Comparison of ENCODE assay signal across 16 mouse cellular contexts in the genomic region with DNA sequence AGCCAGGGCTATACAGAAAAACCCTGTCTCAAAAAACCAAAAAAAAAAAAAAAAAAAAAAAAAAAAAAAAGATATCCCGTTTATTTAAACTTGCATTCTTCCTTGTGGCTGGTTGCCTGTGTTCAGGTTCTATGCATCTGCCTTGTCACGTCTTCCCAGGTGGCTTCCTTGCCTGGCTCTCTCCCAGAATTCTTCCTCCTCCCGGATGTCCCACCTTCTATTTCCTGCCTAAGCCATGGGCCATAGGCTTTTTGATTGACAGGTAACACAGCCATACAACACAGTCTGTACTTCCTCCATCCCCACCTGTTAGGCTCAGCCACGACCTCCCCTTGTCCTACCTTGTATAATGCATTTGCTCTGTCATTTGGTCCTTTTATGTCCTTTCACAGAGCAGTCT. TPM values are rescaled to one million over a fixed set of nuclear protein-coding genes. Genes with fewer than 3 reads are reported as not detected.
DNase-seq lines count a peak whose midpoint lies in the region; ATAC-seq and TF ChIP-seq lines count a peak whose summit lies in the region.
"Had no signal": no experiment of that assay in that cellular context is flagged by ENCODE, and none has a peak within 500 bp of the region (broad histone marks: within the 10 kb centered on the region; RNA-seq: fewer than 3 reads in every experiment).

Hvcn1 (plus strand) TSS at position 330 of the 400 bp plus-strand sequence.

- 92% methylated on average over 4 of the region's 4 CpGs for WGBS in midbrain, embryonic 10.5 days
- WGBS in midbrain, embryonic 16.5 days, result 89% methylated on average over 4 of the region's 4 CpGs
- WGBS in embryonic facial prominence, embryonic 11.5 days, result 76% methylated on average over 3 of the region's 4 CpGs

- H3K9me3 ChIP-seq in midbrain, embryonic 10.5 days (replicated peaks), result peaks cover 1% of the 10 kb centered on the region; the same call in 1 of the 2 replicates
- H3K9me3 ChIP-seq in midbrain, embryonic 16.5 days (replicated peaks; ENCODE audit: control insufficient read depth, low read length, poor library complexity, severe bottlenecking), result no peaks in the 10 kb centered on the region
- no peaks in the 10 kb centered on the region for H3K9me3 ChIP-seq in ES-E14 (ENCODE audit: control insufficient read depth, insufficient read depth, low read depth, low read length)
- no peaks in the 10 kb centered on the region for H3K9me3 ChIP-seq in embryonic facial prominence, embryonic 11.5 days (replicated peaks; ENCODE audit: control insufficient read depth, low read length)
- H3K9me3 ChIP-seq: liver, embryonic 15.5 days; neural tube, embryonic 12.5 days had no signal

- no peak within 1 kb of the TSS for H3K9ac ChIP-seq in midbrain, embryonic 16.5 days (ENCODE audit: low read depth, low read length)
- peak within 1 kb of the TSS; percentile 77 for H3K9ac ChIP-seq in ES-E14 (ENCODE audit: insufficient read depth, low read depth, low read length, poor library complexity, severe bottlenecking)
- H3K9ac ChIP-seq in embryonic facial prominence, embryonic 11.5 days (replicated peaks; ENCODE audit: low read length), result no peak within 1 kb of the TSS
- H3K9ac ChIP-seq: forebrain, embryonic 12.5 days; liver, embryonic 15.5 days; neural tube, embryonic 12.5 days had no signal

- H3K4me1 ChIP-seq in midbrain, embryonic 10.5 days, result peaks cover 27% of the 10 kb centered on the region
- H3K4me1 ChIP-seq in midbrain, embryonic 16.5 days (ENCODE audit: control insufficient read depth, insufficient read depth, low read length), result peaks cover 6% of the 10 kb centered on the region
- H3K4me1 ChIP-seq in ES-E14 (ENCODE audit: control insufficient read depth in 2 of 2, insufficient read depth in 2 of 2, low read length in 2 of 2, poor library complexity in 1 of 2), result peaks cover 9 to 18% of the 10 kb centered on the region in 2 experiments; a peak in 3 of 4 replicates
- peaks cover 3% of the 10 kb centered on the region; the same call in 1 of the 2 replicates for H3K4me1 ChIP-seq in embryonic facial prominence, embryonic 11.5 days (ENCODE audit: control insufficient read depth, insufficient read depth, low read length)

- no peak for ATAC-seq in midbrain, embryonic 16.5 days
- no peak for ATAC-seq in embryonic facial prominence, embryonic 11.5 days (replicated peaks; ENCODE audit: insufficient number of reproducible peaks, low FRiP score, low TSS enrichment, low read depth)
- no peak for ATAC-seq in monocyte, adult 5-6 weeks (replicated peaks; ENCODE audit: insufficient number of reproducible peaks, low FRiP score, low TSS enrichment, poor library complexity, severe bottlenecking)

- H3K4me2 ChIP-seq in midbrain, embryonic 16.5 days (ENCODE audit: low read length), result no peak within 1 kb of the TSS
- no peak within 1 kb of the TSS for H3K4me2 ChIP-seq in embryonic facial prominence, embryonic 11.5 days (ENCODE audit: low read depth, low read length)
- H3K4me2 ChIP-seq: forebrain, embryonic 12.5 days; liver, embryonic 15.5 days; neural tube, embryonic 12.5 days had no signal

- in situ Hi-C loops in ES-E14 (cut with MboI; ENCODE audit: low sequenced_read_pairs in 2 of 2, unreplicated experiment in 2 of 2), result no loop called here

- intact Hi-C loops in heart, postnatal 14 days (cut with DNase I), result no loop called here

- no peaks in the 10 kb centered on the region for H3K27me3 ChIP-seq in midbrain, embryonic 10.5 days (ENCODE audit: low read depth, poor library complexity, severe bottlenecking)
- H3K27me3 ChIP-seq in midbrain, embryonic 16.5 days (ENCODE audit: control insufficient read depth, insufficient read depth, low read depth, low read length), result no peaks in the 10 kb centered on the region
- H3K27me3 ChIP-seq in embryonic facial prominence, embryonic 11.5 days (ENCODE audit: control insufficient read depth, insufficient read depth, low read length), result no peaks in the 10 kb centered on the region
- H3K27me3 ChIP-seq: forebrain, embryonic 12.5 days; liver, embryonic 15.5 days; neural tube, embryonic 12.5 days had no signal

- DNase-seq in midbrain, embryonic 10.5 days (ENCODE audit: low spot score), result no peak
- peak; percentile 70 for DNase-seq in ES-E14 (ENCODE audit: low read depth, low spot score)
- no peak for DNase-seq in embryonic facial prominence, embryonic 11.5 days (ENCODE audit: low spot score)
- no peak for DNase-seq in heart, postnatal 14 days
- DNase-seq in layer of hippocampus, postnatal 10 days (ENCODE audit: low spot score in 2 of 2), result no peak
- DNase-seq in lung, postnatal 36 days, result no peak
- DNase-seq: gastrocnemius, postnatal 25 days; heart, postnatal 10 days; left cerebral cortex, postnatal 4 days had no signal

- H3K4me3 ChIP-seq in midbrain, embryonic 10.5 days, result no peak within 1 kb of the TSS
- H3K4me3 ChIP-seq in midbrain, embryonic 16.5 days (ENCODE audit: low read depth, low read length), result no peak within 1 kb of the TSS
- H3K4me3 ChIP-seq in ES-E14 (ENCODE audit: insufficient read depth in 1 of 2, low read depth in 1 of 2, low read length in 2 of 2, poor library complexity in 1 of 2, severe bottlenecking in 1 of 2), result peak within 1 kb of the TSS; percentile 83 to 92
- H3K4me3 ChIP-seq in embryonic facial prominence, embryonic 11.5 days (ENCODE audit: low read depth, low read length), result no peak within 1 kb of the TSS
- H3K4me3 ChIP-seq: forebrain, embryonic 12.5 days; liver, embryonic 15.5 days; megakaryocyte, embryonic 14.5 days; neural tube, embryonic 12.5 days had no signal

- H3K36me3 ChIP-seq in midbrain, embryonic 10.5 days, result no peaks in the 10 kb centered on the region
- H3K36me3 ChIP-seq in midbrain, embryonic 16.5 days (ENCODE audit: control insufficient read depth, insufficient read depth, low read length), result no peaks in the 10 kb centered on the region
- H3K36me3 ChIP-seq in ES-E14 (ENCODE audit: control insufficient read depth, insufficient read depth, low read length, poor library complexity, severe bottlenecking), result peaks cover 3% of the 10 kb centered on the region; the same call in 1 of the 2 replicates
- no peaks in the 10 kb centered on the region for H3K36me3 ChIP-seq in embryonic facial prominence, embryonic 11.5 days (replicated peaks; ENCODE audit: control insufficient read depth, insufficient read depth, low read depth, low read length)
- H3K36me3 ChIP-seq: forebrain, embryonic 12.5 days; liver, embryonic 15.5 days; neural tube, embryonic 12.5 days had no signal

- H3K27ac ChIP-seq in midbrain, embryonic 10.5 days (replicated peaks), result no peak within 1 kb of the TSS
- no peak within 1 kb of the TSS for H3K27ac ChIP-seq in midbrain, embryonic 16.5 days (ENCODE audit: low read length)
- H3K27ac ChIP-seq in ES-E14 (ENCODE audit: insufficient read depth, low read depth, low read length, poor library complexity, severe bottlenecking), result no peak within 1 kb of the TSS
- H3K27ac ChIP-seq in embryonic facial prominence, embryonic 11.5 days (replicated peaks; ENCODE audit: low read depth, low read length), result no peak within 1 kb of the TSS
- H3K27ac ChIP-seq: forebrain, embryonic 12.5 days; liver, embryonic 15.5 days; neural tube, embryonic 12.5 days; stomach, postnatal 0 days had no signal

TF ChIP-seq in ES-E14, 5 proteins besides CTCF, POLR2A, EP300 and RAD21:
- no peak for TF ChIP-seq ZC3H11A (IDR thresholded peaks at IDR 0.05; ENCODE audit: borderline replicate concordance, low read depth, low read length)
- TF ChIP-seq MAFK (IDR thresholded peaks at IDR 0.05; ENCODE audit: insufficient read depth, low read depth, low read length), result 0 out of 2 replicates have a peak, but pooled peaks have one; percentile 36
- TF ChIP-seq ZNF384 (IDR thresholded peaks at IDR 0.05; ENCODE audit: low read depth, low read length), result peak; percentile 90
- TF ChIP-seq HCFC1 (IDR thresholded peaks at IDR 0.05; ENCODE audit: borderline replicate concordance, insufficient read depth, low read length), result no peak
- TF ChIP-seq CHD2 (IDR thresholded peaks at IDR 0.05; ENCODE audit: low read depth, low read length), result peak; percentile 85

RNA-seq across cellular contexts. Expression of gene Hvcn1, which starts in this region (rescaled TPM):
- polyA plus RNA-seq in midbrain, embryonic 10.5 days (2016; fragmentation: Nextera tagmentation; extraction: Ambion mirVana), result 17.7 TPM in 2 replicates
- polyA plus RNA-seq in midbrain, embryonic 16.5 days (2015; fragmentation: Nextera tagmentation; extraction: Ambion mirVana), result 1.7 and 1.8 TPM in 2 replicates
- total RNA-seq in ES-E14 (2012; rRNA removed), result 35.7 and 39.3 TPM in 2 replicates
- 10.6 and 10.8 TPM in 2 replicates for polyA plus RNA-seq in embryonic facial prominence, embryonic 11.5 days (2014; fragmentation: Nextera tagmentation; extraction: Ambion mirVana)
- total RNA-seq in monocyte, adult 5-6 weeks (2017), result 25.7 to 39.4 TPM (median 30.3 TPM) in 3 replicates
- total RNA-seq in heart, postnatal 14 days (2021), result 1 to 10 TPM; 1.4 TPM
- total RNA-seq in layer of hippocampus, postnatal 10 days (2021), result 1 to 10 TPM; 2.6 to 2.8 TPM

Comparison
In these comparisons a context has a peak if more than half of its experiments do, and no peak if none do; other contexts are left out.
1. H3K4me3 ChIP-seq: peak in ES-E14 (2 of 2); none in midbrain, embryonic 10.5 days (single experiment), midbrain, embryonic 16.5 days (single experiment) and embryonic facial prominence, embryonic 11.5 days (single experiment).